Mouse (Mus musculus) C2C12 (cell line): Measurements from ENCODE around the gene Fpr1.

ENCODE experiments used
- CEBPB ChIP-seq: IDR thresholded peaks from one replicate; pipeline ENCODE4 v1.6.1; 2011; ENCODE audit warnings: low read depth, mild to moderate bottlenecking, control low read depth, moderate library complexity
- CTCF ChIP-seq: IDR thresholded peaks from one replicate; pipeline ENCODE4 v1.5.1; 2011; ENCODE audit not compliant: control insufficient read depth, insufficient read depth, insufficient read length
- FOSL1 ChIP-seq: IDR thresholded peaks from one replicate; pipeline ENCODE4 v1.8.0; 2011; ENCODE audit warnings: mild to moderate bottlenecking, low read length; ENCODE audit not compliant: poor library complexity, insufficient read depth, severe bottlenecking
- MAX ChIP-seq: IDR thresholded peaks from one replicate; pipeline ENCODE4 v1.6.1; 2011; ENCODE audit warnings: mild to moderate bottlenecking, control low read depth
- MYOG ChIP-seq: IDR thresholded peaks from one replicate; pipeline ENCODE4 v1.6.1; 2011; ENCODE audit not compliant: control insufficient read depth, insufficient read length; ENCODE audit errors: extremely low read depth
- USF1 ChIP-seq: IDR thresholded peaks from one replicate; pipeline ENCODE4 v1.6.1; 2011; ENCODE audit warnings: low read depth, mild to moderate bottlenecking, control low read depth, moderate library complexity

- TF ChIP-seq CTCF (no peak), MAX (no peak), MYOG (no peak), USF1 (no peak), CEBPB (no peak), FOSL1 (no peak)
Observed at GRCm38 (mm10) chr17:17879347-17879746, 4.4 kb downstream of the Fpr1 start.
